Mouse (Mus musculus) megakaryocyte progenitor cell, adult 5-6 weeks (primary cell): ENCODE results near the gene Scap. TPM values are rescaled to one million over a fixed set of nuclear protein-coding genes. Genes with fewer than 3 reads are reported as not detected.
"Not testable (repeated sequence)": the region's sequence is repeated elsewhere in the genome, so short reads cannot be mapped to it uniquely, and the experiment has no call there.

ENCODE experiments used
- ATAC-seq: replicated peaks from 2 replicates; pipeline ENCODE4 v1.8.0; 2016; ENCODE audit warnings: mild to moderate bottlenecking, moderate TSS enrichment, inconsistent platforms; ENCODE audit not compliant: poor library complexity
- total RNA-seq, 2 experiments: library from RNA; stranded (forward) in 1 of 2; stranded (reverse) in 1 of 2; fragments of 157-497, 149-512 nt in 1 of 2; fragments of 200-1000 nt in 1 of 2; gene quantifications; 2 replicates each; pipeline versions ENCODE4 v1.2.3 to v1.2.4; 2015 to 2017

Gene Scap
- total RNA-seq, 2 experiments from 2014 or later: 26.1 to 29.4 TPM

DNA sequence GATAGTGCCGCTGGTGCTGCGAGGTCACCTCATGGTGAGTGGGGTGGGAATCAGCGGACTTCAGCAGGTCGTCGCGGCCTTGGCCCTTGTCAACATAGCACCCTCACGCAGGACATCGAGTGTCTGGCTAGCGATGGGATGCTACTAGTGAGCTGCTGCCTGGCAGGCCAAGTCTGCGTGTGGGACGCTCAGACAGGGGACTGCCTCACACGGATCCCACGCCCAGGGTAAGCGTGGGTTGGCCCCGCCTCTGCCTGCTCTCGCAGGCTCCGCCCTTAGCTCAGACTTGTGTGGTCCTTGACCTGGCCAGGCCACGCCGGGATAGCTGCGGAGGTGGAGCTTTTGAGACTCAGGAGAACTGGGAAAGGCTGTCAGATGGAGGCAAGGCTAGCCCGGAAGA, 47.6 kb downstream of the Scap start:
- no peak for ATAC-seq

DNA sequence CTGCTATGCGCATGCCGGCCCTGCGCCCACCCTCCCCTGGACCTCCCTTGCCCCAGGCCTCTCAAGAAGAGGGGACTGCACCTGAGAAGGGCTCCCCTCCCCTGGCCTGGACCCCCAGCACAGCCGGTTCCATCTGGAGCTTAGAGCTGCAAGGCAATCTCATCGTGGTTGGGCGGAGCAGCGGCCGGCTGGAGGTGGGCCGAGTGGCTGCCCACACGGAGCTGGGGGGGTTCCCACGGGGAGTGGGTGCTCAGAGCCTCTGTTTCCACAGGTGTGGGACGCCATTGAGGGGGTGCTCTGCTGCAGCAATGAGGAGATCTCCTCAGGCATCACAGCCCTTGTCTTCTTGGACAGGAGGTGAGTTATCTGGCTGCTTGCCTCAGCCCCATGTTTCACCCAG, 48.2 kb downstream of the Scap start:
- no peak for ATAC-seq

DNA sequence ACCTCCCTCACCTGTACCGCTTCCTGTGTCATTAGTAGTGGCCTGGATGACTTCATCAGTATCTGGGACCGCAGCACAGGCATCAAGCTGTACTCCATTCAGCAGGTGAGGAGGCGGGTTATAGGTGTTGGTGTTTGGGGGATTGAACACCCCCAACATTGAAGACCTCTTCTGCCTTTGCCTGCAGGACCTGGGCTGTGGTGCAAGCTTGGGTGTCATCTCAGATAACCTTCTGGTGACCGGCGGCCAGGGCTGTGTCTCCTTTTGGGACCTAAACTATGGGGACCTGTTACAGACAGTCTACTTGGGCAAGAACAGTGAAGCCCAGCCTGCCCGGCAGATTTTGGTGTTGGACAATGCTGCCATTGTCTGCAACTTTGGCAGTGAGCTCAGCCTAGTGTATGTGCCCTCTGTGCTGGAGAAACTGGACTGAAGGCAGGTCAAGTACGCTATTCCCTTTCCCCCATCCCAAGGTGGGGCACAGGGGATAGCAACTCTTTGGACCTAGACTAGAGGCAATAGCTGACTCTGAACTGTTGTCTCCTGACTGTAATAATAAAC, 51.4 kb downstream of the Scap start:
- no peak for ATAC-seq

DNA sequence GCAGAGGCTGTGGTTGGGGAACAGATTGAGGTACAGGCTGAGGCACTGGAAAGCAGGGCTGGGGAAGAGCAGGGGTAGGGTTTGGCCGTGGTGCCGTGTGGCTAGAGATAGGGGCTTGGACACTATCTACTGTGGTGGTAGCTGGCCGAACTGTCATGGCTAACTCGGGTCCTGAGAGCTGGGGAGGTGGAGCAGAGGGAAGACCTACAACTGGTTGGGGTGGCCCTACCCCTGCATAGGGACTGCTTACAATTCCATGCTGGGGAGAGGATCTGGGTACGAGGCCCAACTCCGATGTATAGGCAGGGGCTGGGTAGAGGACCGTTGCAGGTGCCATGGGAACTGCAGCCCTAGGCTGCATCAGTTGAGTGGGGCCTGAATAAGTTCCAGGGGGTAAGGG, 54.9 kb downstream of the Scap start:
- ATAC-seq: no peak

DNA sequence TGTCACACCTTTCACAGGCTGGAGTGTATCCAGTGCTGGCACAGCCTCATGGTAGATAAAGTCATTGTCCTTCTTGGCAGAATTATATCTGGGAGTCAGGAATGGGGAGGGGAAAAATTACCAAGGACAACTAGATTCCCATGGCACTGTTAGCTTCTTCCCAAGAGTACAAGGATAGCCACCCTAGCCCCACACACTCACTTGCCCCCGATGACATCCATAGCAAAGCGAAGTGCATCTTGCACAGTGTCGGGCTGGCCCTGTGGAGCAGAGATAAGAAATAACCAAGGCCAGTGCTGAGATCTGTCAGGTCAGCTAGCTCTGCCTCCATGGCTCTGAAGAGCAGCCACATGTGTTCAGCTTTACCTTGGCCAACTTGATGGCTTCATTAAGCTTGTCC, 57.8 kb downstream of the Scap start:
- no peak for ATAC-seq

DNA sequence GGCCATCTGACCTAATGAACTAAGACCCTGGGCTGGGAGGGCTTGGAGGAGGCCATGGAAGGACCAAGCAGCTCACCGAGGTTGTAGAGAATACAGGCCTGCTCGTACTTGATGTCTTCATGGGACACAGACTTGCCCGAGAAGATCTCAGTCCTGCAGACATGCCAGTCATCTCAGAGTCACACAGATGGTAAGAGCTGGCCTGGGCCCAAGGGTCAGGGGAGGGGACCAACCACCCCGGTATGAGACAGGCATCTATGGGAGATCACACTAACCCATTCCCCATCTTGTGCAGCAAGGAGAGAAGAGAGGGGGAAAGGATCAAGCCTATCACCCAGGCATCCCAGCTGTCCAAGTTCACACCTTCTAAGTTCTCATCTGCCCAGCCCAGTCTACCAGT, 60.2 kb downstream of the Scap start:
- ATAC-seq: no peak

DNA sequence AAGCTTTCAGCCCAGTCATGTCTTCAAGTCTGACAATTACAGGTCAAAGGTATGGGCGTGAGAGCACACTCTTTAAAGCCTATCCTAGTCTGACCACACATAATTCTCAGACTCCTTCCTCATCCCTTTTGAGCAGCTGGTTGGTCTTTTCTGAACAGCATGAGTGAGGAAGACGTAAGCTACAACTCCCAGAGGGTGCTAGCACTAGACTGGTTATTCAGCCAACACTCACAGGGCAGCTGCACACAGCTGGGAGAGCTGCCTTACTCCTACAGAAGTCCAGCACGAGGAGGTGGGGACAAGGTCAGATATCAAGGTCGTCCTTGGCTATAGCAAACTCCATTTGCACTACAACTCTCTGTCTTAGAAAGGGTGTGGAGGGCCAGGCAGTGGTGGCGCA, 67.6 kb downstream of the Scap start:
- ATAC-seq: no peak

DNA sequence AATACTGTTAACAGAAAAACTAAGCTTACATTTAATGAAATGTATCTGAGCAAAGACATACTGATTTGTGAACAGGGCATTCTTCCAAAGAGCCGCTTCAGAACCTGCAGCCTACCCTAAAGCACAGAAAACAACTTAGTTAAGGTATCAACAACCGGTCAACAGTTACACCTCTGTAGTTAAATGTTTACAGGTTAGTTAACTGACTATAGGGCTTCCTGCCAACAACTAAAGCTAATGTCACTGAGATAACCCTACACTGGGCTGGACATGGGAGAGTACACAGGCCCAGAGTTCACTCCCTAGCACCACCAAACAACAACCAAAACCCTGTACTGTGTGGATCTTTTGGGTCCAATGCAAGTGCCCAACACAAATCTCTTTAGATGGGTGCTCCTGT, 69.6 kb downstream of the Scap start:
- no peak for ATAC-seq

DNA sequence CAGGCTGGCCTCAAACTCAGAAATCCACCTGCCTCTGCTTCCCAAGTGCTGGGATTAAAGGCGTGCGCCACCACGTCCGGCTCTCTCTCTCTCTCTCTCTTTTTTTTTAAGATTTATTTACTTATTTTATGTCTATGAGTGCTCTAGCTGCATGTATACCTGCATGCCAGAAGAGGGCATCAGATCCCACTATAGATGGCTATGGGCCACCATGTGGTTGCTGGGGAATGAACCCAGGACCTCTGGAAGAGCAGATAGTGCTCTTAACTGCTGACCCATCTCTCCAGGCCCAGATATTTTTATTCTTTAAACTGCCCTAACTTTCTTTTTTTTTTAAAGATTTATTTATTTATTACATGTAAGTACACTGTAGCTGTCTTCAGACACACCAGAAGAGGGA, 70.2 kb downstream of the Scap start:
- ATAC-seq: not testable (repeated sequence)

DNA sequence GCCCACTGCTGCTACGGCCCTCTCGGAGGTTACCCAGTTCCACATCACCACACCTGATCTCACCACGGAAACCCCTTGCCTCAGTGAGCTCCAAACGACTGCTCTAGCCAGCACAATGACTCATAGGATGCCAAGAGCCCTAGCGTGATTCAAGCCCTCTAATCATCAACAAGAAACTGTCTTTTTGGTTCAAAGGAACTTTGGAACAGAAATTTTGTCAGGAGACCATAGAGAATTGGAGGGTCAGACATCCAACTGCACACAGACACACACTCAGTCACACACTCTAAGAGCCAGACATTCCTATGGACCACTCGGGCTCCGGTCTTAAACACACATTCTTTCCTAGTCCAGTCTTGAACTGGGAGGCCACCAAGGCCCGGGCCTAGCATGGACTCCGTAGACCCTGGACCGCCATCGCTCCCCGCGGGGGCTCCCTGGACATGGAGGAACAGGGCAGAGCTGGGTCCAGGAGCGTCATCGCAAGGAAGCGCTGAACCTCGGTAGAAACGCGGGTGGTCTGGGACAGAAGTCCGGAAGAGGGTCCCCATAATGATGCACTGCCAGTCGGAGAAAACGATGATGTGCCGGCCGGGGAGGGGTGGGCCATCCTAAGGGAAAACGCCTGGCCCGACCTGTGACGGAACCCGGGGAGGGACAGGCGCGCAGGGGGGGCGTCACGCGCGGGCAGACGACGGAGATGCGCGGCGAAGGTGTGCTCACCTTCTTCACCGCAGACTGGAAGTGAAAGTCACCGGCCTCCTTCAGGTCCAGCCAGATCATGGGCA, 74.4 kb downstream of the Scap start:
- peak; percentile 3; the same call in 1 of the 2 replicates for ATAC-seq

DNA sequence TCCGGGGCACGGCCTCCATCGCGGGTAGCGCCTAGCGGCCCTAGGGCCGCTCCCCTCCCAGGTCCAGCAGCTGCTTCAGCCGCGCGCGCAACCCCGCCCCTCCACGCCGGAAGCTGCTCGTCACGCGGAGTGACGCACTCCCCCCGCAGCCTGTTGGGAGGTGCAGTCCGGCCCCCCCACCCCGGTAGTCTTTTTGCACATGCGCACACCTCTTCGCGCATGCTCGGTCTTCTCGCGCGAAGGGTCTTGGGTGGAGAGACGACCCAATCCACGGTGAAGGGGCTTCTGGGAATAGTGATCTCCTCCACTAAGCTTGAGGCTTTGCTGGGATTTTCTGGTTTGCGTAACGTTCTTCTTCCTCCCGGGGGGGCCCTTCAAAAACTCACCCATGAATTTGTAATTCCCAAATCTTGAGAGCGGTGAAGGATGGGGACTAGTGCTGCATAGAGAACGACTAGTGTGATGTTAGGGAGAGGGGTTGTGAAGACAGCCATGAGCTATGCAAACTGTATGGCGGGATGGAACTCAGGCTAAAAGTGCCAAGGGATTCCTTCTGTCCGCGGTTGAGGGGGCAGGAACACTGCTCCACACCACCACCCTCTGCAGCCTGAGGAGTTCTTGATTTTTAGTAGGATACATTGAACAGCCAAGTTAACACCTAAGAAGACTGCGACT, 75.1 kb downstream of the Scap start, which contains the start of gene Ptpn23:
TSS of gene Ptpn23 (minus strand) at position 115 of the 675 bp plus-strand sequence.
- peak; percentile 91 for ATAC-seq

DNA sequence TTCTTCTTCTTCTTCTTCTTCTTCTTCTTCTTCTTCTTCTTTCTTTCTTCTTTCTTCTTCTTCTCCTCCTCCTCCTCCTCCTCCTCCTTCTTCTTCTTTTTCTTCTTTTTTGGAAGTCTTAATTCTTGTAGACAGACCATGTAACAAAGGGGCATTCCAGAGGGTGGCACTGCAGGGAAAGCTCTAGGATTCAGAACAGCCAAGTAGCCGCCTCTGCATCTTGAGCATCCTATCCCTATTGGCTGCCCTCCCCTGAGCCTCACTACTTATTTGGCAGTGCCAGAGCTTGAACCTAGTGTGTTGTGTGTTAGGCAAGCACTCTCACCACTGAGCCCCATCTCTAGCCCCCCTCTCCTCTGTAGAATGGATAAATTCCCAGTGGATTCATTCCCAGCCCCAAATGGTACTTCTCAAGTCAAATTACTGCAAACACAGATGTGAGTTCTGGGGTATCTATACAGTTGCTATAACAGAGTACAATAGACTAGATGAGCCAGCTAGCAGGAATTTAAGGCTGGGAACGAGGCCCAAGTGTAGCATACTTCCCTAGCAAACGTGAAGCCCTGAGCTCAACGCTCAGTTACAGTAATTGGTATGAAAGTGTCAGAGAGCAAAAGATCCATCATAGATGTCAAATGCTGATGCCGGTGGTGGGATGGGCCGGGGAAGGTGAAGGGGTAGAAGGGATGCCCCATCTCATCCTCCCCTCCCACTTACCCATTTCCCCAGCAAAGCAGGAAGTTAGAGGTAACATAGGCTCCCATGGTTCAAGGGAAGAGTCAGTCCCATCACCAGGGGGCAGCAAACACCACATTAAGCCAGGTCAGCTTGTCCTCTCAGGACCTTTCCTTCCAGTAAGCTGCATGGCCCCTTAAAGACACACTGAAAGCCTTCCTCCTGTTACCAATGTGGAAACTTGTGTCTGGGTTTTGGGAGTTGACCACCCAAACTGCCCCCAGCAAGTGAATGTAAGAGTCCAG, 78.1 kb downstream of the Scap start:
- peak; percentile 75 for ATAC-seq

DNA sequence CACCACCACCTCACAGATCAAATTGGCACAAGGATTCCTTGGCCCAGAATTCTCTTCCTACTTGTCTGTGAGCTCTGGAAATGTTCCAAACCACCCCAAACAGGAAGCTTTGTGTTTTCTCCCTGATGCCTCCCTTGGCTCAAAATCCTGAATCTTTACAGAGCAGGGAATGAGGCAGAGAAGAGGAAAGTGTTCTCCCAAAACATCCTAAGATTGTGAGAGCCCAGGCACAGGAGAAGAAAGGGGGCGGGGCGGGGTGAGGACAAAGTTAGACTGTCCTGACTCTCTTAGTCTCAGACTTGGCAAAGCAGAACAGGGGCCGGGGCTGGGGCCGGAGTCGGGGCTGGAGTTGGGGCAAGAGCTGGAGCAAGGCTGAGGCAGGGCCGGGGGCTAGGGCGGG, 79.8 kb downstream of the Scap start:
- ATAC-seq: no peak

DNA sequence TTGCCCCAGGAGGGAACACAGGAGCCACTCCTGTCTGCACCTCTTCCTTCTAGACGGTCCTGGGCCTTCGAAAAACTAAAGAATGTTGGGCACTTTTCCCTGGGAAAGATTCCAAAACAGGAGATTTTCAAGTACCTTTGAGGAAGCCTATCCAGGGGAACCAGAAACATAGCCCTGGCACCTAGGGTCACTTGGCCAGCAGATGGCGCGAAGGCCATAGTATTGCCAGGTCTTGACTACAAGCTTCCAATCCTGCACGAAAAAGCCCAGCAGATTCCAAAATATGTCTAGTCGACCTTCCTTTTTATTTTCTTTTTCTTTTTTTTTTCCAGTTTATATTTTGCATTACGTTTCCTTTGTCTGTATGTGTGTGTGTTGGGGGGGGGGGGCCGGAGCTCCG, 80.7 kb downstream of the Scap start:
- ATAC-seq: 0 out of 2 replicates have a peak, but pooled peaks have one; percentile 35

DNA sequence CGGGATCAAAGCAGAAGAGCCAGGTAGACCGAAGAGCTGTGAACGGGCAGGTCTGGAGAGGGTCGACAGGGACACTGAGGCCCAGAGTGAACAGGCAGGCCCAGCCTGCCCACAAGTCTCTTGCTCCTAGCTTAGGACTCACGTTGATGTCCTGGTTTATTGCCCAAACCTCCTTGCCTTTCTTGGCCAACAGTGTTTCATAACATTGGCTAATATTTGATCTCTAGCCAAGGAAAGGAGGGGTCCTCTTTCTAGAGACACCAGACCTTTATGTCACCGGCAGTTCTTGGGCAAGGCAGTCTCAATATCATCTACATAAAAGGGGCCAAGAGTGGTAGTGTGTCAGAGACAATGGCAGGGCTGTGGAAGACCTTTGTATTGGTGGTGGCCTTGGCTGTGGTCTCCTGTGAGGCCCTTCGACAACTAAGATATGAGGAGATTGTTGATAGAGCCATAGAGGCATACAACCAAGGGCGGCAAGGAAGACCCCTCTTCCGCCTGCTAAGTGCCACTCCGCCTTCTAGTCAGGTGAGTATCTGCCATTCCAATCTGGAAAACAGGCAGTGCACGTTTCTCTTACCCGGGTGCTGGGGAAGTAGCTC, 86.5 kb downstream of the Scap start, which contains the start of gene Ngp:
TSS of gene Ngp (plus strand) at position 237 of the 602 bp plus-strand sequence.
- peak; percentile 62 for ATAC-seq

DNA sequence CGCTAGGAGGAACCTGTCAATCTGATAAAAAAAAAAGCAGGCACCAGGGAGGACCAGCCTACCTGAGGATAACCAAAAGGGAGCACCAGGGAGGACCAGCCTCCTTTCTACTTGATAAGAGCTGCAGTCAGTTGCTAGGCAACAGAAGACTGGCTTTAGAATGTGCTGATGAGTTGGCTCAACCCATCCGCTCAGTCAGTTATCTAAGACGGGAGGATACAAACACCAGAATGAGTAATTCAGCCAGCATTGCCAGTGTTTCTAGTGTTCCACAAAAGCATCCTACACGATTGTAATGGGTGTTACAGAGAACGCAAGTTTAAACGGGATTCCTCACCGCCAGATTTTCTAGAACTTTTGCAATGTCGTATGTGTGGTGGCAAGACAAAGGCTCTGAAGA, 98.2 kb downstream of the Scap start:
- no peak for ATAC-seq

DNA sequence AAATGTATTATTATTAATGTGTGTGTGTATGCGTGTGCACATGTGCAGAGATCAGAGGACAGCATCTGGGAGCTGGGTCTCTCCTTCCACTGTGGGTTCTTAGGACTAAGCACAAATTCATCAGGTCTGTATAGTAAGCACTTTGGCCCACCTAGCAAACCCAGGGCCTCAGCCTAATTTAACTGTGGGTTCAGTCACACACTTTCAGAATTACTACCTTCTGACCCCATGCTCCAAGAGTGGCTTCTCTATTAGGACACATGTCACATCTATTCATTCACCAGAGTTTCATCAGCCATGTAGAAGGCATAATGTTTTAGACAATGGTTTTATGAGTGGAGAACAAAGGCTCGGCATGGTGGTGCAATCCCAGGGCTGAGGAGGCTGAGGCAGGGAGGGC, 100.0 kb downstream of the Scap start:
- no peak for ATAC-seq
